Mouse (Mus musculus): Measurements from ENCODE around the gene Speer4e.
"Not testable (repeated sequence)": the region's sequence is repeated elsewhere in the genome, so short reads cannot be mapped to it uniquely, and the experiment has no call there.

- not testable (repeated sequence) for TF ChIP-seq CTCF (IDR thresholded peaks at IDR 0.05; ENCODE audit: control insufficient read depth, insufficient read depth, insufficient read length); MAX (IDR thresholded peaks at IDR 0.05); USF1 (IDR thresholded peaks at IDR 0.05; ENCODE audit: low read depth); CEBPB (IDR thresholded peaks at IDR 0.05; ENCODE audit: low read depth); FOSL1 (IDR thresholded peaks at IDR 0.05; ENCODE audit: insufficient read depth, low read length, poor library complexity, severe bottlenecking)
Measured at GRCm38 (mm10) chr5:14953587-14953986, 15.4 kb upstream of the Speer4e start.

Measured in C2C12 (cell line).